Mouse (Mus musculus) right cerebral cortex, postnatal 10 days (tissue): ENCODE measurements around the gene Mrpl28.
"Not testable (repeated sequence)": the region's sequence is repeated elsewhere in the genome, so short reads cannot be mapped to it uniquely, and the experiment has no call there.

Experiments
- DNase-seq, 2 experiments: peaks; one replicate each; pipeline ENCODE4 v3.0.0; 2021; ENCODE audit warnings: low spot score in 2 of 2

The Mrpl28 gene

GRCm38 (mm10) chr17:26175248-26175647, 51.9 kb downstream of the Mrpl28 start:
- DNase-seq: not testable (repeated sequence)
